Mouse (Mus musculus): ENCODE results near the gene Gys1. TPM values are rescaled to one million over a fixed set of nuclear protein-coding genes. Genes with fewer than 3 reads are reported as not detected.

Gys1 gene
- polyA plus RNA-seq, 1 experiment from 2014 or later, result 99.1 TPM

- Histone ChIP-seq H3K27ac (replicated peaks in 1 of 2; ENCODE audit: control insufficient read depth in 1 of 2, insufficient read depth in 1 of 2, low read depth in 2 of 2, low read length in 2 of 2) (no peak overlapping the region), H3K4me1 (ENCODE audit: control insufficient read depth in 2 of 2, insufficient read depth in 2 of 2, low read length in 2 of 2) (peaks cover 5 to 7% of the 10 kb centered on the region in 2 experiments; a peak in 2 of 4 replicates), H3K9me3 (ENCODE audit: control insufficient read depth, low read length) (no peaks in the 10 kb centered on the region), H3K27me3 (ENCODE audit: control insufficient read depth, insufficient read depth, low read length) (peaks cover 32% of the 10 kb centered on the region), H3K4me3 (ENCODE audit: control insufficient read depth in 1 of 2, insufficient read depth in 1 of 2, low read depth in 1 of 2, low read length in 2 of 2) (no peak overlapping the region), H3K9ac (ENCODE audit: low read length) (no peak overlapping the region), H3K36me3 (ENCODE audit: control insufficient read depth, insufficient read depth, low read length) (no peaks in the 10 kb centered on the region), H3K4me2 (ENCODE audit: low read length) (no peak overlapping the region)
- ATAC-seq (ENCODE audit: insufficient number of reproducible peaks, insufficient read depth, low FRiP score, low read depth), result no peak
- 43% methylated on average over 6 of the region's 6 CpGs for WGBS
These were observed 30.9 kb upstream of the Gys1 start for GRCm38 (mm10) chr7:45403532-45404261.

- WGBS, result 13% methylated on average over 28 of the region's 28 CpGs
- Histone ChIP-seq H3K4me3 (ENCODE audit: control insufficient read depth in 1 of 2, insufficient read depth in 1 of 2, low read depth in 1 of 2, low read length in 2 of 2) (peak within 1 kb of the TSS; percentile 45 to 55), H3K4me2 (ENCODE audit: low read length) (peak within 1 kb of the TSS; percentile 77), H3K36me3 (ENCODE audit: control insufficient read depth, insufficient read depth, low read length) (no peaks in the 10 kb centered on the region), H3K9ac (ENCODE audit: low read length) (peak within 1 kb of the TSS; percentile 57), H3K9me3 (ENCODE audit: control insufficient read depth, low read length) (no peaks in the 10 kb centered on the region), H3K4me1 (ENCODE audit: control insufficient read depth in 2 of 2, insufficient read depth in 2 of 2, low read length in 2 of 2) (peaks cover 5 to 7% of the 10 kb centered on the region in 2 experiments; a peak in 2 of 4 replicates), H3K27ac (replicated peaks in 1 of 2; ENCODE audit: control insufficient read depth in 1 of 2, insufficient read depth in 1 of 2, low read depth in 2 of 2, low read length in 2 of 2) (no peak within 1 kb of the TSS), H3K27me3 (ENCODE audit: control insufficient read depth, insufficient read depth, low read length) (peaks cover 46% of the 10 kb centered on the region)
- no peak for ATAC-seq (ENCODE audit: insufficient number of reproducible peaks, insufficient read depth, low FRiP score, low read depth)
These were observed 29.3 kb upstream of the Gys1 start, which contains the start of gene Kcna7 for GRCm38 (mm10) chr7:45405091-45406075. Gene Kcna7 (plus strand): TSS chr7:45405653.

- H3K27me3 ChIP-seq (ENCODE audit: control insufficient read depth, insufficient read depth, low read length), result peaks cover 55% of the 10 kb centered on the region
- WGBS, result under 1% methylated on average over 101 of the region's 114 CpGs
- ATAC-seq (ENCODE audit: insufficient number of reproducible peaks, insufficient read depth, low FRiP score, low read depth), result no peak
- H3K4me3 ChIP-seq (ENCODE audit: control insufficient read depth in 1 of 2, insufficient read depth in 1 of 2, low read depth in 1 of 2, low read length in 2 of 2), result peak overlapping the region; percentile 45 to 55
- H3K27ac ChIP-seq (replicated peaks in 1 of 2; ENCODE audit: control insufficient read depth in 1 of 2, insufficient read depth in 1 of 2, low read depth in 2 of 2, low read length in 2 of 2), result no peak overlapping the region
- H3K4me1 ChIP-seq (ENCODE audit: control insufficient read depth in 2 of 2, insufficient read depth in 2 of 2, low read length in 2 of 2), result peaks cover 5 to 7% of the 10 kb centered on the region in 2 experiments; a peak in 2 of 4 replicates
- no peaks in the 10 kb centered on the region for H3K9me3 ChIP-seq (ENCODE audit: control insufficient read depth, low read length)
- peak overlapping the region; percentile 57 for H3K9ac ChIP-seq (ENCODE audit: low read length)
- H3K4me2 ChIP-seq (ENCODE audit: low read length), result peak overlapping the region; percentile 77
- no peaks in the 10 kb centered on the region for H3K36me3 ChIP-seq (ENCODE audit: control insufficient read depth, insufficient read depth, low read length)
These were observed 28.2 kb upstream of the Gys1 start for GRCm38 (mm10) chr7:45406157-45407156.

GRCm38 (mm10) chr7:45407836-45408235, 26.8 kb upstream of the Gys1 start:
- no peak overlapping the region for H3K4me3 ChIP-seq (ENCODE audit: control insufficient read depth in 1 of 2, insufficient read depth in 1 of 2, low read depth in 1 of 2, low read length in 2 of 2)
- no peak overlapping the region for H3K4me2 ChIP-seq (ENCODE audit: low read length)
- no peak overlapping the region for H3K9ac ChIP-seq (ENCODE audit: low read length)
- H3K36me3 ChIP-seq (ENCODE audit: control insufficient read depth, insufficient read depth, low read length), result no peaks in the 10 kb centered on the region
- no peak overlapping the region for H3K27ac ChIP-seq (replicated peaks in 1 of 2; ENCODE audit: control insufficient read depth in 1 of 2, insufficient read depth in 1 of 2, low read depth in 2 of 2, low read length in 2 of 2)
- H3K9me3 ChIP-seq (ENCODE audit: control insufficient read depth, low read length), result no peaks in the 10 kb centered on the region
- 73% methylated on average over 10 of the region's 10 CpGs for WGBS
- peaks cover 59% of the 10 kb centered on the region for H3K27me3 ChIP-seq (ENCODE audit: control insufficient read depth, insufficient read depth, low read length)
- H3K4me1 ChIP-seq (ENCODE audit: control insufficient read depth in 2 of 2, insufficient read depth in 2 of 2, low read length in 2 of 2), result peaks cover 5 to 12% of the 10 kb centered on the region in 2 experiments; a peak in 3 of 4 replicates
- no peak for ATAC-seq (ENCODE audit: insufficient number of reproducible peaks, insufficient read depth, low FRiP score, low read depth)

- Histone ChIP-seq H3K36me3 (ENCODE audit: control insufficient read depth, insufficient read depth, low read length) (no peaks in the 10 kb centered on the region), H3K9ac (ENCODE audit: low read length) (no peak overlapping the region), H3K27ac (replicated peaks in 1 of 2; ENCODE audit: control insufficient read depth in 1 of 2, insufficient read depth in 1 of 2, low read depth in 2 of 2, low read length in 2 of 2) (no peak overlapping the region), H3K4me1 (ENCODE audit: control insufficient read depth in 2 of 2, insufficient read depth in 2 of 2, low read length in 2 of 2) (peaks cover 9 to 17% of the 10 kb centered on the region in 2 experiments), H3K4me3 (ENCODE audit: control insufficient read depth in 1 of 2, insufficient read depth in 1 of 2, low read depth in 1 of 2, low read length in 2 of 2) (no peak overlapping the region), H3K4me2 (ENCODE audit: low read length) (no peak overlapping the region), H3K9me3 (ENCODE audit: control insufficient read depth, low read length) (no peaks in the 10 kb centered on the region), H3K27me3 (ENCODE audit: control insufficient read depth, insufficient read depth, low read length) (peaks cover 60% of the 10 kb centered on the region)
- ATAC-seq (ENCODE audit: insufficient number of reproducible peaks, insufficient read depth, low FRiP score, low read depth), result no peak
- WGBS, result 75% methylated on average over 7 of the region's 7 CpGs
These were observed 26.3 kb upstream of the Gys1 start for GRCm38 (mm10) chr7:45408351-45408750.

GRCm38 (mm10) chr7:45408949-45409348, 25.7 kb upstream of the Gys1 start:
- 83% methylated on average over 17 of the region's 17 CpGs for WGBS
- peaks cover 66% of the 10 kb centered on the region for H3K27me3 ChIP-seq (ENCODE audit: control insufficient read depth, insufficient read depth, low read length)

More at GRCm38 (mm10) chr7:45408949-45409348, 25.7 kb upstream of the Gys1 start:
- Histone ChIP-seq H3K4me2 (ENCODE audit: low read length) (no peak overlapping the region), H3K4me3 (ENCODE audit: control insufficient read depth in 1 of 2, insufficient read depth in 1 of 2, low read depth in 1 of 2, low read length in 2 of 2) (no peak overlapping the region), H3K9me3 (ENCODE audit: control insufficient read depth, low read length) (no peaks in the 10 kb centered on the region), H3K9ac (ENCODE audit: low read length) (no peak overlapping the region), H3K4me1 (ENCODE audit: control insufficient read depth in 2 of 2, insufficient read depth in 2 of 2, low read length in 2 of 2) (peaks cover 10 to 23% of the 10 kb centered on the region in 2 experiments), H3K27ac (replicated peaks in 1 of 2; ENCODE audit: control insufficient read depth in 1 of 2, insufficient read depth in 1 of 2, low read depth in 2 of 2, low read length in 2 of 2) (no peak overlapping the region), H3K36me3 (ENCODE audit: control insufficient read depth, insufficient read depth, low read length) (no peaks in the 10 kb centered on the region)
- ATAC-seq (ENCODE audit: insufficient number of reproducible peaks, insufficient read depth, low FRiP score, low read depth), result no peak

Measured in heart, embryonic 14.5 days (tissue).